Mouse (Mus musculus) central nervous system, embryonic 11.5 days (tissue): ENCODE measurements around the gene Ear2. TPM values are rescaled to one million over a fixed set of nuclear protein-coding genes. Genes with fewer than 3 reads are reported as not detected.

ENCODE experiments used
- polyA plus RNA-seq: library from polyadenylated mRNA; depleted of rRNA; stranded (reverse); fragments of >200 nt; gene quantifications from 2 replicates; pipeline ENCODE4 v1.2.3, GENCODE M21; 2012; rRNA removed

The Ear2 gene
- polyA plus RNA-seq, result 1.8 and 2.3 TPM in 2 replicates

GRCm38 (mm10) chr14:44102354-44102753 is at the start of gene Ear2:
Gene Ear2, plus strand, starts transcription at chr14:44102654.

DNA sequence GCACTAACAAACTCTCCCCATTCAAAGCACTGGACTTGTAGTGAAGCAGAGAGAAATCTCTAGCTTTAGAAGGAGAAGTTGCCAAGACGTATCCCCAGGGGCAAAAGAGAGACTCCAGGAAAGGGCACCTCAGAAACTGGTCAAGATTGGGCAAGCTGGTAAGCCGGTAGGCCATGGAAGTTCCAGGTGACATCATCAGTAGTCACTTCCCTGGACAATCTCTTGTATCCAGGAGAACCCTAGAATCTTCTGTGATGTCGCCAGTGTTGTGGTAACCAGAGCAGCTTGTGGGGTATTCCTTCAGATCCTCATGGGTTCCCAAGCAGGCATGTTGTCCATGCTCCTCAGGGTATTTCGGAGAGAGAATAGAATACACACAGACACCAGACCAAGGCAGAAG is 21.1 kb downstream of the Ear2 start, which contains the start of gene Gm3327:
Gm3327 (plus strand) TSS at position 301 of the 400 bp plus-strand sequence.

Other genes with a start within 250 kb of the Ear2 start
- gene Ear1, start 227.1 kb upstream of the Ear2 start, polyA plus RNA-seq, result 1.1 and 1.5 TPM in 2 replicates
- not detected in 2 replicates for gene Ear10, start 179.1 kb upstream of the Ear2 start, polyA plus RNA-seq
- 6.6 and 12.5 TPM in 2 replicates for gene Gm8113, start 177.3 kb upstream of the Ear2 start, polyA plus RNA-seq
- not detected in 2 replicates for gene Ang5, start 145.6 kb upstream of the Ear2 start, polyA plus RNA-seq
- not detected in 2 replicates for gene Ang6, start 100.4 kb upstream of the Ear2 start, polyA plus RNA-seq
- not detected in 2 replicates for gene Gm3327, start 21.2 kb downstream of the Ear2 start, polyA plus RNA-seq
- not detected in 2 replicates for gene Gm8212, start 95.0 kb downstream of the Ear2 start, polyA plus RNA-seq
- not detected in 2 replicates for gene 4930503E14Rik, start 110.6 kb downstream of the Ear2 start, polyA plus RNA-seq
- gene Gm8220, start 182.9 kb downstream of the Ear2 start, polyA plus RNA-seq, result not detected in 2 replicates
- gene Gm5930, start 235.9 kb downstream of the Ear2 start, polyA plus RNA-seq, result 0.06 TPM in 1 of 2 replicates, not detected in the other